Mouse (Mus musculus) mouse trophoblast stem cell (cell line): ENCODE measurements around the gene Tra2a.

ENCODE experiments used
- in situ Hi-C, 2 experiments: fragments of 300-500 bp; cut with MseI, MboI; formaldehyde crosslinking; loops; 2 replicates in 1 of 2; 3 replicates in 1 of 2; pipeline ENCODE4 v1.15.1; 2025

Tra2a gene

DNA sequence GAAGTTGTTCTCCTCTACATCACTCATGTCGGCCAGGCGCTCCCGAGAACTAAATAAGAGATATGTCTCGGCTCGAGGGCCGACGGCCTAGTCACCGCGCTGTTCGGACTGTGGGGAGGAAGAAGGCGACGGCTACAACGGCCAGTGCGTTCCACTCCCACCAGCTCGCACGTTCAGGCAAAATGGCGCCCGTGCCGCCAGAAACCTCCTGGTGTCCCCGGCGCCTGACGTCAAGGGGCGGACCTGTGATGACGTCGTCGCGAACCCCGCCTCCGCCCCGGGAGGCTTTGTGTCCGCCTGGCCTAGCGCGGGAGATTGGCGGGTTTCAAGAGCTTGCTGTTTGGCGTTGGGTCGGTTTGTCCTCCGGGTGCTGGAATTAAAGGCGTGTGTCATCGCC lies at the start of gene Tra2a:
TSS of gene Tra2a (minus strand) at position 187 of the 397 bp plus-strand sequence.
- in situ Hi-C loops: loop anchor here in 1 of 2 experiments (10.0 kb wide), 1 partner anchor 101 kb away; the partner anchor contains the start of gene Fam221a

DNA sequence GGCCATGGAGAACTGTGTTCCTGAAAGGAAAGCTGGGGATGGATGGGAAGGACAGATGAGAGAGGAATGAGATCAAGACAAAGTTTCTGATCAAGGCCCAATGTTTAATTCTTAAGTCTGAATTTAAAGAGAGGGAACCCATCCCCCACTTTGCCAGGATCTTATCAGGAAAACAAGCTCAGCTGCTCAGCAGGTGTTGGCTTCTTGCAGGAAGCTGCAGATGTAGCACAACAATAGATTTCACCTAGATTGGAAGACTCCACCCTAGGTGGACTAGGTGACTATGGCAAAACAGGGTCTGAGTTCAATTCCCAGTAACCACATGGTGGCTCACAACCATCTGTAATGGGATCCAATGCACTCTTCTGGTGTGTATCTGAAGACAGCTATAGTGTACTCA lies 34.5 kb upstream of the Tra2a start:
- in situ Hi-C loops: no loop called here

DNA sequence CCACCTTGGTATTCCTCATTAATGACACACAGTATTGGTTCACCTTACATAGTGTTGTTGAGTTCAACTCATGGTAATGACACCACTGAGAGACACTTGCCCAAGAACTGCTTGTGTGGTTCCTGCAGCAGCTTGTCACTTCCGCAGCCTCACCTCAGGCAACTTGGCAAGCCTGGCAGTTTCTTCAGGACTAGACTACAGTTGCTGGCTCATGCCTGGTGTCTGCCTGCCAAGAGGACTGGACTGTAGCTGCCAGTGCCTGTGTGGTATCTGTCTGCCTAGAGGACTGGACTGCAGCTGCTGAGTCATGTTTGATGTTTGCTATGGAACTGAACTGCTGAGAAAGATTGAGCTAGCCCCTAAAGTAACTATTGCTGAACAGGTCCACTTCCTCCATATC lies 18.3 kb upstream of the Tra2a start:
- in situ Hi-C loops: no loop called here

DNA sequence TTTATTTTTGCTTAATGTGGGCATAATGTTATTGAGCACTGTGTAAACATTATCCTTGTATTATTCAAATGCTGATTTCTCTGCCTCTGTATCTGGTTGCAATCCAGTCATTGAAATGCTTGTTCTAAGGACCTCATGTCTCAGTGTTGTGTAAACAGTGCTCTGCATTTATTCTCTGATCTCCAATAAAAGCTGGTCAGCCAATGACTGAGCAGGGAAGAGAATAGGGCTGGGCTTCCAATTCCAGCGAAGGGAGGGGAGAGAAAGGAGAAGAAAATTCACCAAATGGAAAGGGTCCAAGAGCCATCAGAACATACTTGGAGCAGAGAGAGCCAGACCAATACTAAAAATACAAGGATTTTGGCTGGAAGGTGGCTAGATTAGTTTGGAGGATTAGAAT lies 17.1 kb upstream of the Tra2a start:
- in situ Hi-C loops: no loop called here

DNA sequence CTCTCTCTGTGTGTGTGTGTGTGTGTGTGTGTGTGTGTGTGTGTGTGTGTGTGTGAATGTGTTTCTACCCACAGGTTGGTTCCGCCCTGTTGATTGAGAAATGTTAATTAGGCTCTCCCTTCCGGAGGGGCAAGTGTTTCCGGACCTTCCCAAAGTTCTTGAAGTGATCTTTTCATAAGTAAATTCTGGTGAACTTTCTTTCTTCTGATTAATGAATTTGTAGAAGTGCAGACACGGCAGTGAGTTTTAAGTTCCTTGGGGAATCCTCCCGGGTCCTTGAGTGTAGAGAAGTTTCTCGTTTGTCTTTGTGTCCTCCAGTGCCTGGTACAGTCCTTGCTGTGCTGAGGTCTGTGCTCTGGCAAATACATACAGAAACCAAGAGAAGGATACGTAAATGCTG lies 11.5 kb upstream of the Tra2a start:
- in situ Hi-C loops: no loop called here

DNA sequence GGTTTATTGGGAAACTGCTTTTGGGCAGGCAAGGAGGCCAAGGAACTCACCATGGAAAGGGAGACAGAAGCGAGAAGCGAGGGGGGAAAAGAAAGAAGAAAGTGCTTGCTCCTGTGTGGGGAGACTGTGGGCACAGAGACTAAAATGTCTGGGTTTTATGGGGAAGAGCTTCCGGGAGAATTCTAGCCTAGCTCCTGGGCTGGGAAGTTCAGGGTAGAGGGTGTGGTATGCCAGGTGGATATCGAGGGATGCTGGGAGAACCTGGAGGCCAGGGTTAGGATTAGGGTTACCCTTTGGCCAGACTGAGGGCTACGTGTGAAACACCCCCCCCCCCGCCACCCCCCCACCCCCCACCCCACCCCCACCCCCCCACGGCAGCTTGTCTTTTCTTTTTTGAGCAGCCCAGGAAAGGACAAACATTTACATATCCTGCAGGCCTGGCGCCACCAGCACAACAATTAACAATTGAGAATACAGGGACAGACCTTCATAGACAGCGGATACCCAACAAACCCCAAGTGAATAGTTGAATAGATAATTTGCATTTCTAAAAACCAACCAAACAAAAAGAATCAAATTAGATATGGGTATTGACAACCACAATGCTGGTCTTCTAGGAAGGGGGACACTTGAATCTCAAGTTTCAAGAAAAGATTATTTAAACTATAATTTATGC lies 10.7 kb upstream of the Tra2a start:
- in situ Hi-C loops: loop anchor here in 1 of 2 experiments (5.0 kb wide), 1 partner anchor 48 kb away; no protein-coding TSS in a partner anchor

DNA sequence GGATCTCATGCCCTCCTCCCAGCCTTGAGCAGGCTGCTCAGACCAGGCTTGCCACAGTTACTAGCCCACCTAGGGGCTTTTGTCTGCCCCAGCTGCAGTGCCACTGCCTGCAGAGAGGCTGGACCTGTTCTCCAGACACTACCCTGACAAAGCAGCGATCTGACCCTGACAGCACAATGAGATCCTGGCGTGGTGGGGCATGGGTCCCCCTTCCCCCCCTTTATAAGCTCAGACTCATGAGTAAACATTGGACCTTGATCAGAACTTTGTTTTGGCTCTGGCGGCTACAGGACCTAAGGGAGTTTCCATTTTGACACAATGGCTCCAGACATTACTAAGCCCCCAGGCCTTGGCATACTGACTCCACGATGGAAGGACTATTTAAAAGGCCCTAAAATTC lies 10.1 kb upstream of the Tra2a start:
- in situ Hi-C loops: loop anchor here in 1 of 2 experiments (5.0 kb wide), 1 partner anchor 48 kb away; no protein-coding TSS in a partner anchor

DNA sequence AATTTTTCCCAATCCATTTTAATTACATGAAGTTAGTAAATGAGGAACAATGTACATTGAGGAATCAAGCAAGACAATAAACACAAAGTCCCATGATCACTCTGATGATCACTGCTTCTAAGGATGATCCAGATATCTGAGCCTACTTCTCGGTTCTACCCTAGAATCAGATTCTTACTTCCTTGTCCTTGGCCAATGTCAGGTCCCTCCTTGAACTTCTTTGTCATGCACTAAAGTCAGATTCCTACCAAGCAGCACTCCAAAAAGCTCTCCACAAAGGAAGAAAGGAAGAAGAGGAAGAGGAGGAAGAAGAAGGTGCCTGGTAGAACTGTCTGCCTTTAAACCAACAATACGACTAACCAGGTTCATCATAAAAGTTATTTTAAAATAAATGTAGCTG lies 9.0 kb upstream of the Tra2a start:
- in situ Hi-C loops: loop anchor here in 1 of 2 experiments (5.0 kb wide), 1 partner anchor 49 kb away; no protein-coding TSS in a partner anchor

DNA sequence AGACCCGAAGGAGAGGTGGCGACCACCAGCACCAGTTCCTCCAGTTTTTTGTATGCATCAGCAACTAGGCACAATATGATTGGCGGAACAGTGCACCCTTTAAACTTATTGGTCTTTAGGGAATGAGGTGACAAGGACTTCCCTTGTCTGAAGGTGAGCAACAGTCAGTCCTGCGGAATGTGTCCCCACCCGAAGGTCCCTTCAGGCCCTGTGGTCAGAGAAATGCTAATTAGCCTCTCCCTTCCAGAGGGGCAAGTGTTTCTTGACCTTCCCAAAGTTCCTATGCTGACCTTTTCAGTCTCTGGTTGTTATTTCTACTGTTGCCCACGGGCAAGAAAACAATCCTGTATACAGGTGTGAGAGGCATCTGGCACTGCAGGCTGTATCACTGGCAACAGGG lies 8.0 kb upstream of the Tra2a start:
- in situ Hi-C loops: loop anchor here in 1 of 2 experiments (5.0 kb wide), 1 partner anchor 50 kb away; no protein-coding TSS in a partner anchor

DNA sequence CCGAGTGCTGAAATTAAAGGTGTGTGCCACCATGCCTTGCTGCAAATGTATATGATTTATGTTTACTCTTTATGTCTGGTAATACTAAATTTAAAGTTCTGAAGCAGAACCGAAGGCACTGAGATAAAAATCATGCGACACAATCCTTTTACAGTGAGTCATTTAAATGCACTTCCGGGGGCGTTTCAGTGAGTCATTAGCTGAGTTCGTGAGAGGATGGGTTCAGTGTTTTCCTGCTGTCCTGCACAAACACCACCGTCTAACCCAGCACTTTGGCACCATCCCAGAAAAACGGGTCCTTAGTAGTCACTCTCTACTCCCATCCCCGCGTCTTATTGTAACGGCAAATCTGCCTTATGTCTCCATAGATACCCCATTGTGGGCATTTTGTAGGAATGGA lies 6.1 kb upstream of the Tra2a start:
- in situ Hi-C loops: loop anchor here (5.0 to 10.0 kb wide), 2 partner anchors 52 to 95 kb away; partner anchors contain the start of gene Fam221a (in 1 of the 2)

DNA sequence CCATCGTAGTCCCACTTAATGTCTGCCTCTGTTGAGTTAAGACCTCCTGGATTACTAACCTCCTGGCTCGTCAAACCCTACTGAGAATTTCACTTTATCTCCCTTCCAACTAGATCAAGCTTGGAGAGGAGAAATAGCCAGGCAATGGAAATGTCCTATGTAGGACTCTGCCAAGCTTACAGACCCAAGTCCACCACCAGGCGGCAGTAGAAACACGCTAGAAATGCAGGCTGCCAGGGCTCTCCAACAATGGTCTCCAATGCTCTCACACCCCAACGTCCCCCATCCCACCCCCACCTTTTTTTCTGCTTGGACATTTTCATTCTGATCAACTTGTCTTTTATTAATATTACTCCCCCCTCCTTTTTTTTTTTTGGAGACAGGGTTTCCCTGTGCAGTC lies 5.4 kb upstream of the Tra2a start:
- in situ Hi-C loops: loop anchor here in 1 of 2 experiments (10.0 kb wide), 1 partner anchor 96 kb away; the partner anchor contains the start of gene Fam221a

DNA sequence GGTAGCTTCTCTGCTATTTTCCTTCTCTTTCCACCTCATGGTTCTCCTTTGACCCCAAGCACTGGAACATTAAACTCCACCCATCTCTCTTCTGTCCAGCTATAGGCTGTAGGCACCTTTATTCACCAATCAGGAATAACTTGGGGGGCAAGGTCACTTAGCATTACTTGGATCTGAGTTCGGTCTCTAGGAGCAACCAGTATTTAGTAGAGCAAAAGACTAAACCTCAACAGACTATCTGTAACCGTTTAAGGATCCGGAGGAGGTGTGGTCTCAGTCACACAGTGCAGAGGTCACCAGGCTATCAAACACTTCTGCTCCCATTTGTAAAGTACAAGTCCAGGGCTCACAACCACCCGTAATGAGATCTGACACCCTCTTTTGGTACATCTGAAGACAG lies 3.9 kb upstream of the Tra2a start:
- in situ Hi-C loops: loop anchor here in 1 of 2 experiments (10.0 kb wide), 1 partner anchor 97 kb away; the partner anchor contains the start of gene Fam221a

DNA sequence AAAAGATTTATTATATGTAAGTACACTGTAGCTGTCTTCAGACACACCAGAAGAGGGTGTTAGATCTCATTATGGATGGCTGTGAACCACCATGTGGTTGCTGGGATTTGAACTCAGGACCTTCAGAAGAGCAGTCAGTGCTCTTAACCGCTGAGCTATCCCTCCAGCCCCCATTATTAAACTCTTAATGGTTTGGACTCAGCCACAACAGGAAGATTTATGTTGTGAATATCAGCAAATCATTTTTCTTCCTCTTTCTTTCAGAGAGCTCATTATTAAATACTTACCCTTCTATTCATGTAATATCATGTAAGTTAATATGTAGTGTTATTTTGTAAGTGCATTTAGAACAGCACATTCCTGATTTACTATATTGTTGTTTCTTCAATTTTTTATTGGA lies 1.4 kb upstream of the Tra2a start:
- in situ Hi-C loops: loop anchor here in 1 of 2 experiments (10.0 kb wide), 1 partner anchor 100 kb away; the partner anchor contains the start of gene Fam221a

DNA sequence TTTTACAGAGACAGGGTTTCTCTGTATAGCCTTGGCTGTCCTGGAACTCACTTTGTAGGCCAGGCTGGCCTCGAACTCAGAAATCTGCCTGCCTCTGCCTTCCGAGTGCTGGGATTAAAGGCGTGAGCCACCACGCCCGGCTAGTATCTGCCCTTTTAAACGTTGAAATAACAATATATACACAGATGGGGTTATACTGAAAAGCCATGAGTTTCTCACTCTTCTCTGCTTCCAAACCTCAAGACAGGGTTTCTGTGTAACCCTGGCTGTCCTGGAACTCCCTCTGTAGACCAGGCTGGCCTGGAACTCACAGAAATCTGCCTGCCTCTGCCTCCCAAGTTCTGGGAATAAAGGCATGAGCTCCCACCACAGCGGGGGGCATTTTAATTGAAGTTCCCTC lies 613 bp upstream of the Tra2a start:
- in situ Hi-C loops: loop anchor here in 1 of 2 experiments (10.0 kb wide), 1 partner anchor 100 kb away; the partner anchor contains the start of gene Fam221a

DNA sequence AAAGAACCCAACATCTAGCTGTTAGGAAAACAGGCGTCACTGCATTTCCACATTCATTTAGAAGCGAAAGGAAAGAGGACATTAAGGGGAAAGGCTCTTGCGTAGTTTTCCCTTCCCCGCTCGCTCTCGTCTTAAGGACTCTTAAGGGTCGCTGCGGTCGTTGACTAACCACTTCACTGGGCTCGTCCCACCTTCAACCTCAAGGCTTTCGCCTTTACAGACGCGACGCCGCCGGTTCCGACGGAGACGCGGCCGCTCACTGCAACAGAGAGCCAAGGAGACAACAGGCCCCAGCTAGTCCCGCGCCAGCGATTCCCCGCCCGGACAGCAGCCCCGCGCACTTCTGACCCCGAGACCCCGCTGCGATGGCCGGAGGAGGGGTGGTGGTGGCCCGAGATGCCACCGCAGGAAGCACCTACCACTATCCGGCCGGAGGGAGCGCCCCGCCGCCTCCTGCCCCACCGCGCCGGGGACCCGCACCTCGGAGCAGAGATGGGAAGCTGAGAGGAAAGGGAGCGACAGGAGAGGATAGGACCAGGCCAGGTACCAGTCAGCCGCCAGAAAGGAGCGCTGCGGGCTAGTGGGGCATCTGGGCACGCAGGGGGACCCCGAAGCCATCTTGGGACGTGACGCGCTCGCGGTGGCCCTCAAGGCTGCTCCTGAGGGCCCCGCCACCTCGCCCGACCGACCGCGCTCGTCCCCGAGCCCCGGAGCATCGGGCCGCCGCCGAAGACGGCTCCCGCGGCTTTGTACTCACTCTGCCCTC lies 569 bp downstream of the Tra2a start:
- in situ Hi-C loops: loop anchor here in 1 of 2 experiments (10.0 kb wide), 1 partner anchor 102 kb away; the partner anchor contains the start of gene Fam221a

DNA sequence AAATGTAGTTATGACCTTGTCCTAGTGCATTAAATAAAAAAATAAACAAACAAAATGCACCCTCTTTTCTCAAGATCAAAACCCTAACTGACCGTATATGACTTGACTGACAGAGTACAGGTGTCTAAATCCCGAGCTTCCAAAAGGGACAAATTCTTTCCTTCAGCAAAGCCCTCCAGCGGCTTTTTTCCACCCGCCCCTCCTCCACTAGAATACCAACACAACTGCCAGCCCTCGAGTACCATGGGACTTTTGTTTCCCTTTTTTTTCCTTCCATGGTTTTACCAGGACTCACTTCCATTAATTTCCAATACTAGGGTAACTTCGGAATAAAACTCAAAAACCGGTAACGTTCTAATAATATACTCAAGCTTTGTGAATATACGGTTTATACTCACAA lies 1.4 kb downstream of the Tra2a start:
- in situ Hi-C loops: loop anchor here in 1 of 2 experiments (10.0 kb wide), 1 partner anchor 102 kb away; the partner anchor contains the start of gene Fam221a

DNA sequence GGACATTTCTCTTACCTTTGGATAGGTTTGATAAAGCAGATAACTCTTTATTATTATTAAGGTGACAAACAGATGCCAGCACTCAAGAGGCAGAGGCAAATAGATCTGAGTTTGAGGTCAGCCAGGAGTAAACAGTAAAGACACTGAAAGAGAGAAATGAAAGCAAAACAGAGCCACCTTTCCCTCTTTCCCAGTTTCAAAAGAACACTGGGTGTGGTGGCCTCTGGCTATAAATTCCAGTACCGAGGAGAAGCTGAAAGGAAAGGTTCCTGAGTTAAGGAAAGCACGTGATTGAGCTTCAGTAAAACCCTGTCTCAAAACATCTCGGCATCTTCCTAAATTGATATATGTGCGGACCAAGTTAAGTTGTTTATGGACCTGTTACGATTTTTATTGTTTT lies 4.1 kb downstream of the Tra2a start:
- in situ Hi-C loops: loop anchor here in 1 of 2 experiments (10.0 kb wide), 1 partner anchor 105 kb away; the partner anchor contains the start of gene Fam221a

DNA sequence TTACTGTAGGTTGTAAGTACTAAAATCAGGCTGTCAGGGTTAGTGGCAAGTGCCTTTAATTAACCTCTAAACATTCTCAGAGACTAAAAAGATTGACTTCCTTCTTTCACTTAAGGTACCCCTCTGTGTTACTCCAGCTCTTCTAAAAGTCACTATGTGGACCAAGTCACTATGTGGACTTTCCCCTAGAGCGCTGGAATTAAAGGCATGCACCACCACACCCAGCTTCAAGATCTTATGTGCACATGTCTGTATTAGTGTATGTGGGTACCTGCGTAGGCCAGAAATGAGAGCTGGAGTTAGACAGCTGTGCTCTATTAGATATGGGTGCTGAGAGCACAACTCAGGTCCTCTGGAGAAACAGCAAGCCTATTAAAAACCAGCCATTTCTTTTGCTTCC lies 6.0 kb downstream of the Tra2a start:
- in situ Hi-C loops: no loop called here

DNA sequence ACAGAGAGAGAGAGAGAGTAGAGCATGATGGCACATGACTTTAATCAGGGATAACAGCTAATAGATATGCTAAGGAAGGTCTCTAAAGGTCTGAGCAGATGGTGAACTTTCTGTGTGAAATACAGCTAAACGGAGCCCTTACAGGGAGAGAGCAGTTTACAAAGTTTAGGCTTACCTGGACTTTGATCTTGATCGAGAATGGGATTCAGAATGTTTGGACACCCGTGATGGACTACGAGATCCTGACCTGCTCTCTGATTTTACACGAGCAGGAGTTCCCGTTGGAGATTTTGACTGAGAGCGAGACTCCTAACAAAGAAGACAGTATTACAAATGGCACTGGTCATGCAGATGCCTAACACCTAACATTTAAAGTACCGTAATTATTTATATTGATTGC lies 11.6 kb downstream of the Tra2a start:
- in situ Hi-C loops: no loop called here

DNA sequence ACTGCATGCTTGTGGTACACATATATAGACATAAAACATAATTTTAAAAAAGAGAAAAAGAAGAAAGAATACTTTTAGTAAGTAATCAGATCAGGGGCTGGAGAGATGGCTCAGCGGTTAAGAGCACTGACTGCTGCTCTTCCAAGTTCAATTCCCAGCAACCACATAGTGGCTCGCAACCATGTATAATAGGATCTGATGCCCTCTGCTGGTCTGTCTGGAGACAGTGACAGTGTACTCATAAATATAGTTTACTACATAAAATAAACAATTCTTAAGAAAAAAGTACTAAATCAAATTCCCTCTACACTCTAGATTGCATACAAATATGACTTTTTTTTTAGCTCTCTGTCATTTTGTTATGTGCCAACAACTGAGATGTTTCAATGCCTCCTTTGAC lies 12.6 kb downstream of the Tra2a start:
- in situ Hi-C loops: no loop called here

DNA sequence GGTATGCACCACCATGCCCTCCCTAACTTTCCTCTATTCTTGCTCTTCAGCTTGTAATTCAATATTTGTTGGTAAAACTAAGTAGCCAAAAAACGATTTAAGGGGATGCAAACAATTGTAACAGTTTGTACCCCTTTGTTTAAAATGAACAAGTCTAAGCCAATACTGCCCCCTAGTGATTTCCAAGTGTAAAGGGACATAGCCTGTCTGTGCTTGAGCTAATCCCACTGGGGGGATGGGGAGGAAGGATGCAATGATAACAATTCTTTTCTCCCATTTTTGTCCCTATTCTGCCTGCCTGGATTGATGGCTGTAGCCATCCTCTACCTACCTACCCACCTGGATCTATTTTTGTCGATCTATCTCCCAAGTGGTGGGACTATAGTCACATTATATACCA lies 16.6 kb downstream of the Tra2a start:
- in situ Hi-C loops: no loop called here

DNA sequence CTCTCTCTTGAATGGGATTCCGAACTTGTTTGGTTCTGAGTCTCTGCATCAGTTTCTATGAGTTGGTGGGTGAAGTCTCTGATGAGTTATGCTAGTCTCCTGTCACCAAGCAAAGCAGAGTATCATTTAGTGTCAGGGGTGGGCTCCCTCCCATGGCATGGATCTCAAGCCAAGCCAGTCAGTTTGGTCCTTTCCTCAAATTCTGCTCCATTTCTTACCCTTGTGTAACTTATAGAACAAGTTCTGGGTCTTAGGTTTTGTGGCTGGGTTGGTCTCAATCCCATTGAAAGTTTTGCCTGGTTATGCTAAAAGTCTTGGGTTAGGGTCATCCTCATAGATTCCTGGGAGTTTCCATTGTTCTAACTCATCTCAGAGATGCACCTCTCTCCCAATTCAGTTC lies 21.5 kb downstream of the Tra2a start:
- in situ Hi-C loops: no loop called here
